Mouse (Mus musculus): ENCODE measurements at regions not wholly inside any gene's neighbourhood (a gene's known extent, or its start where the extent isn't known, plus 50 kb on each side); places are given as distances from the start of the nearest gene placed in this dataset.
A peak's percentile ranks its signal among the peaks of the same experiment; 100 is the strongest.

GRCm38 (mm10) chr15:61770721-61771542 is 848.1 kb upstream of the A1bg start:
- peak; percentile 16 to 24 for DNase-seq (ENCODE audit: low spot score in 2 of 2)

GRCm38 (mm10) chr15:61766544-61767094 is 843.8 kb upstream of the A1bg start:
- DNase-seq (ENCODE audit: low spot score in 2 of 2): peak in 1 of 2 experiments; percentile 10

- no peak for DNase-seq (ENCODE audit: low spot score in 2 of 2)
Measured at GRCm38 (mm10) chr15:61753802-61754201, 831.0 kb upstream of the A1bg start.

DNA sequence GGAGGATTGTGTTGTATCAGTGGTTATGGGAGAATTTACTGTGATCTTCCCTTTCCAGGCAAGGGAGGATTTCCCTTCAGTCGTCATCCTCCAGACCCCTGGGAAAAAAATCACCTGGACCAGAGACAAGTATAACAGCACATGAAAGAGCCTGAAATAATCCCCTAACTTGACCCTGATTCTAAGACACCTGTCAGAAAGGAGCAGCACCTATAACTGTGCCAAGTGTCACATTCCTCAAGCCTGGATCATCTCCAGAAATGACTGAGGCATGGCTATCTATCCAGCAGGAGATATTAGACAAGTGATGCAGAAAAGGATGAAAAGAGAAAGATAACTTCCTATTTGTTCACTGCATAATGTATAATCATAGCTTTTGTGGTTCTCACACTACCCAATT is 800.9 kb upstream of the A1bg start:
- no peak for DNase-seq (ENCODE audit: low spot score in 2 of 2)

- no peak for DNase-seq (ENCODE audit: low spot score in 2 of 2)
Measured at GRCm38 (mm10) chr15:61718486-61718885, 795.7 kb upstream of the A1bg start.

GRCm38 (mm10) chr15:61717216-61717615 is 794.4 kb upstream of the A1bg start:
- no peak for DNase-seq (ENCODE audit: low spot score in 2 of 2)

- DNase-seq (ENCODE audit: low spot score in 2 of 2): no peak
Measured at GRCm38 (mm10) chr15:61713953-61714352, 791.1 kb upstream of the A1bg start.

GRCm38 (mm10) chr15:61708928-61709327 is 786.1 kb upstream of the A1bg start:
- no peak for DNase-seq (ENCODE audit: low spot score in 2 of 2)

GRCm38 (mm10) chr15:61707952-61708351 is 785.1 kb upstream of the A1bg start:
- peak in 1 of 2 experiments; percentile 17 for DNase-seq (ENCODE audit: low spot score in 2 of 2)

DNA sequence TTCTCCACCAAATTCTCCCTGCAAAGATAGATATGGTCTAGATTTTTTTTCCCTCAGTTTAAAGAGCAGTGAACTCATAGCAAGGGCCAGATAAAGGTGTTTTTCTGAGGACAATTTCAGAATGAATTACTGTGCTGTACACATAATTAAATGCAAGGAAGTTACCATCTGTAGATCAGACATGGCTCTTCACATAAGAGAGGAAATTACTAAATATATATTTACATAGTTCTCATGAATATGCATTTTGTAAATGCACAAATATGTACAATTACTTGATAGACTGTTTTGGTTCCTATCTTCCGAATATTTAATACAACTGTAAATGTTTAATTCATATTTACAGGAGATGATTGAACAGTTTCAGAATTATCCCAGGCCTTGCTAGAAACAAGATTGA is 769.9 kb upstream of the A1bg start:
- no peak for DNase-seq (ENCODE audit: low spot score in 2 of 2)

DNA sequence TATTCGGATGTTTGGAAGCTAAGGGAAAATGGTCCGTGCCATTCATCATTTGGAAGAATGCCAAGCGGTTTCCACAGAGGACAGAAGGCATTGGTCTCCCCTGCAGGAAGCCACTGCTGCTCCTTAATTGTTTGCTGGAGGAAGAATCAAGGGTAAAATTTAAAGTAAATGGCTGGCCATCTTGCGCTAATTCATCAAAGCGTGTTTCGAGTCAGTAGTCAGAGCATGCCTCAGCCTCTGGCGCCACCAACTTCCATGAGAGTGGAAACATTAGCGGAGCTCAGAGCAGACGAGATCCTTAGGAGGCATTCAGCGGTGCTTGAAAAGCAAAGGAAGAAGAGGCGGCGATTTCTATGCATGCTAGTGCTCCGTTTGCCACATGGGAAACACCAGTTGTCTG is 767.6 kb upstream of the A1bg start:
- DNase-seq (ENCODE audit: low spot score in 2 of 2): peak in 1 of 2 experiments; percentile 19

DNA sequence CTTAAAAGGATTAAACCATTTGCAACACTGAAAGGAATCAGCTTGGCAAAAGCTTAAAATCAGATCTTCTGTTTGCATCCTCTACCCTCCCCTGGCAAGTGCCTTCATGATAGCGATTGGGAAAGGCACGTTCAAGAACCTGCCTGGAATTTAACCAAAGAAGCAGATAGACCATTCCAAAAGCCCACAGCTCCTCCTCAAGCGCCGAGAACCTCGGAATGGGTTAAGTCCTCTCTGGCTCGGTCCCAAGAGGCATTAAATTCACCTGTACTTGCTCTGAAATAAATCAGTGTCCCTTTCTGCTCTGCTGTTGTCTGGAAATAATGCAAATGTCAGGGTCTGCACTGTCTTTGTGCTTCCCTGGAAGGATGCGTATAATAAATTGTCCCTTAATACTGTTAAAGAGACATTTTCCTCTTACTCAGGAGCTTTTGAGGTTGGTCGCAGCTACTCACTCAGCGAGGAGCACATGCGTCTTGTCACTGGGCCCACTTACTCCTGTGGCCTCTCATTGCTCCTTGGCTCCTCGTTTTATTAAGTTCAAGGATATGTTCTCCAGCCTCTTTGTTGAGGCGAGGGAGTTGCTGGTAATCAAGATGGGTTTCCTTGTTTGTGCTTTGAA is 767.1 kb upstream of the A1bg start:
- DNase-seq (ENCODE audit: low spot score in 2 of 2): no peak

GRCm38 (mm10) chr15:61682968-61683367 is 760.2 kb upstream of the A1bg start:
- DNase-seq (ENCODE audit: low spot score in 2 of 2): no peak

DNA sequence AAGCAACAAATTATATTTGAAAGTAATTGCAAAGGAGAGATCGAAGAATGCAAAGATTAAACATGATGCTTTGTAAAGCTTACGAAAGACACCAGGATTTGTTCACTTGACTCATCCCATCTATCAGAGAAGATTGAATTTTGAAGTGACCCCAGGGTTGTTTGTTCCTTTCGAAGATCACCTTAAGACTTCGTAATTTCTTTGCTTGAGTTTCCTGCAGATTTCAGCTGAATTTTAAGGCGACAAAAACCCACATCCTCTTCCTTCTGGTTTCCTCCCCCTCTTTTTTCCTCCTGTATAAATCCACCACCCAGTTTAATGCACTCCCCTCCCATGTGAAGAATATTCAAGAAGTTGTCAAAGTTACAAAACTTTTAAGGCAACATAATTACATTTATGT is 747.7 kb upstream of the A1bg start:
- DNase-seq (ENCODE audit: low spot score in 2 of 2): no peak

DNA sequence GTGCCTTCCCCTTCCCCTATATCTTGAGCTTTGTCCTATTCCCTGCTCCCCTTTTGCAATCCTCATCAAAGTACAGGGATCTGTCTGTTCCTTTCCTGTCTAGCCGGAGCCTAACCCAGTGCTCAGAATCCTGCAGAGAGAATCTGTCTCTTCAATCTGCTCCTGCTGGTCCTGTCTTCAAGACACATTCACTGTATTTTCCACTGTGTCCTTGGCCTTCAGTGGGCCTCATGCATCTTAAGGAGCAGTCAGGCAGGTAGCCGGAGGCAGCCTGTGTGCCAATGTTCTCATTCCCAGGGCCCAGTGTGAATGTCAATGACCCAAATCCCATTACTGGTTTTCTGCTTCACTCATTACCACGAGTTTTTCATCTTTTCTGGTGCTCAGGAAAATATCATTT is 737.8 kb upstream of the A1bg start:
- peak in 1 of 2 experiments; percentile 9 for DNase-seq (ENCODE audit: low spot score in 2 of 2)

DNA sequence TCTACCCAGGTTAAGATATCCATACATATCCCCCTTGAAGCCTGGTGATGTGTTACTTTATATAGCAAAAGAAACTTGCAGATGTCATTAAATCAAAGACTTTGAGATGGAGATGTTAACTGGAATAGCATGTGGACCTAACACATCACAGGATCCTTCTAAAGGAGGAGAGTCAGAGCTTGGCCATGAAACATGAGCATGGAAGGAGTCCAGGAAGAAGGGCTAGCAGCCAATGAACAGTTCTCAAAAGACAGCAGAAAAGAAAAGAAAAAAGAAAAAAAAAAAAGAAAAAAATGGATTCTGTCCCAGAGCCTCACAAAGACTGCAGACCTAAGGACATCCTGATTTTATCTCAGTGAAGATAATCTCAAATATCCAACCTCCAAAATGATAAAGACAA is 734.1 kb upstream of the A1bg start:
- no peak for DNase-seq (ENCODE audit: low spot score in 2 of 2)

- DNase-seq (ENCODE audit: low spot score in 2 of 2): no peak
Measured at GRCm38 (mm10) chr15:61654846-61655245, 732.0 kb upstream of the A1bg start.

DNA sequence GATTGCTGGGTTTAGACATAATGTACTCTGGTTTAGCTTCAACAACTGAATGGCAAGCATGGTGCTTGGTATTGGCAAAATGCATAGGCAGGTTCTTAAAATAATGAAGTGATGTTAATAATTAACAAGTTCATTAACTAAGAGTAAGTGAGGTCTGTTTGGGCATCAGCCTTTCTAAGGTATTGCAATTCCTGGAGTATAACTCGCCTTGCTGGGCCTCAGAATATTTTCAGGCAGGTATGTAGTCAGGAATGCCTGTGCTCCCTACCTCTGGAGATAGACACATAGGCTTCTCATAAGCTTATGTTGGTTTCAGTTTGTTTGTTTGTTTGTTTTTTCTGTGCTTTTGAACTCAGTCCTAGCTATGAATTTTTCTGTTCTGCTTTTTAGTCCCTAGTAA is 731.0 kb upstream of the A1bg start:
- no peak for DNase-seq (ENCODE audit: low spot score in 2 of 2)

GRCm38 (mm10) chr15:61618638-61619500 is 696.1 kb upstream of the A1bg start:
- no peak for DNase-seq (ENCODE audit: low spot score in 2 of 2)

- DNase-seq (ENCODE audit: low spot score in 2 of 2): no peak
Measured at GRCm38 (mm10) chr15:61610662-61611061, 687.9 kb upstream of the A1bg start.

GRCm38 (mm10) chr15:61609656-61610055 is 686.8 kb upstream of the A1bg start:
- no peak for DNase-seq (ENCODE audit: low spot score in 2 of 2)

GRCm38 (mm10) chr15:61608301-61608731 is 685.5 kb upstream of the A1bg start:
- DNase-seq (ENCODE audit: low spot score in 2 of 2): no peak

All from left cerebral cortex, adult 8-10 months (tissue).